Mouse (Mus musculus): ENCODE data around the gene Akap5. TPM values are rescaled to one million over a fixed set of nuclear protein-coding genes. Genes with fewer than 3 reads are reported as not detected.
A peak's percentile ranks its signal among the peaks of the same experiment; 100 is the strongest.

Akap5 gene
- polyA plus RNA-seq, 1 experiment from 2014 or later, result 24.2 TPM

DNA sequence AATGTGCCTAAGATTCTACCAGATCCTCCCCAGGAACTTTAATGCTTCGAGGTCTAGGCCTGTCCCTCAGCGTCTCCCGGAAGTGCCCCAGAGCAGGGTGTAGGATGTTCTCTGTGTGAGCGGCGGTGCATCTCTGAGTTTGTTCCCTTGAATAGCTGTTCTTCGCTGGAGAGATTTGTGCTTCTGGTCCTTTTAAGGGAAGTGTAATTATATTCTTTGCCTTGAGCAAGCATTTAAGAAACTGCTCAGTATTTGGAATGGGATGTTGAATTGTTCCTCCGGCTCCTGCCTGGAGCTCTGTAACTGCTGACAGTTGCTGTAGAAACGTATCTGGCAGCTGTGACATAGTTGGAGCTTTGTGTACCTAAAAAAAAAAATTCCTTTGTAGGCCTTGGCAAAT, 36.7 kb upstream of the Akap5 start:
- 84% methylated on average over 8 of the region's 8 CpGs for WGBS
- Histone ChIP-seq H3K9ac (no peak overlapping the region), H3K9me3 (ENCODE audit: low read depth, low read length) (no peaks in the 10 kb centered on the region), H3K27ac (ENCODE audit: low read depth) (no peak overlapping the region), H3K4me3 (ENCODE audit: low read depth, low read length) (no peak overlapping the region), H3K27me3 (ENCODE audit: insufficient read depth, low read length) (no peaks in the 10 kb centered on the region), H3K4me2 (no peak overlapping the region), H3K36me3 (ENCODE audit: insufficient read depth) (peaks cover 72% of the 10 kb centered on the region), H3K4me1 (ENCODE audit: insufficient read depth) (no peaks in the 10 kb centered on the region)
- DNase-seq (no peak), ATAC-seq (ENCODE audit: insufficient read depth) (no peak)
- no peak for TF ChIP-seq CTCF (IDR thresholded peaks at IDR 0.05; ENCODE audit: low read depth)

DNA sequence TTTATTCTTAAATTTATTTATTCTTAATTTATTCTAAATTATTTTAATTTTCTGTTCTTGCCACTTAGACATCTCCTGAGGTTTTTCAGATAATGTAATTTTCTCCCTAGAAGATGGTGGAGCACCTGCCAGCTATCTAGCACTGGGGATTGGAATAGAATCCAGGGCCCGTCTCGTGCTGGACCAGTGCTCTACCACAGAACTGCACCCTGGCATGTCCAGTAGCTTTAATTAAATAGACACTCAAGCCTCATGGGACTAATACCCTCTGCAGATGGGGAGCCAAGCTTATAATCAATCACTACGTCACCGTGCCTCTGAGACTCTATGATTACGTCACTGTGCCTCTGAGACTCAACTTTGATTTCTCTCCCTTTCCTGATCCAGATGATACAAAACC, 36.2 kb upstream of the Akap5 start:
- whole genome bisulfite sequencing, result 81% methylated on average over 5 of the region's 5 CpGs
- H3K27ac ChIP-seq (ENCODE audit: low read depth), result no peak overlapping the region
- no peak overlapping the region for H3K4me2 ChIP-seq
- peaks cover 70% of the 10 kb centered on the region for H3K36me3 ChIP-seq (ENCODE audit: insufficient read depth)
- H3K4me1 ChIP-seq (ENCODE audit: insufficient read depth), result no peaks in the 10 kb centered on the region
- no peak for TF ChIP-seq CTCF (IDR thresholded peaks at IDR 0.05; ENCODE audit: low read depth)
- H3K9ac ChIP-seq, result no peak overlapping the region
- no peak overlapping the region for H3K4me3 ChIP-seq (ENCODE audit: low read depth, low read length)
- no peak for ATAC-seq (ENCODE audit: insufficient read depth)
- no peak for DNase-seq
- H3K9me3 ChIP-seq (ENCODE audit: low read depth, low read length), result no peaks in the 10 kb centered on the region
- H3K27me3 ChIP-seq (ENCODE audit: insufficient read depth, low read length), result no peaks in the 10 kb centered on the region

GRCm38 (mm10) chr12:76289428-76289827, 35.3 kb upstream of the Akap5 start:
- DNase-seq, result no peak
- Histone ChIP-seq H3K36me3 (ENCODE audit: insufficient read depth) (peaks cover 72% of the 10 kb centered on the region), H3K27ac (ENCODE audit: low read depth) (no peak overlapping the region), H3K4me1 (ENCODE audit: insufficient read depth) (no peaks in the 10 kb centered on the region), H3K9ac (no peak overlapping the region), H3K4me3 (ENCODE audit: low read depth, low read length) (no peak overlapping the region), H3K4me2 (no peak overlapping the region), H3K9me3 (ENCODE audit: low read depth, low read length) (no peaks in the 10 kb centered on the region), H3K27me3 (ENCODE audit: insufficient read depth, low read length) (no peaks in the 10 kb centered on the region)
- ATAC-seq (ENCODE audit: insufficient read depth), result no peak
- TF ChIP-seq CTCF (IDR thresholded peaks at IDR 0.05; ENCODE audit: low read depth), result no peak
- WGBS, result 94% methylated on average over 12 of the region's 12 CpGs

GRCm38 (mm10) chr12:76290271-76290670, 34.4 kb upstream of the Akap5 start:
- peak; percentile 40 for TF ChIP-seq CTCF (IDR thresholded peaks at IDR 0.05; ENCODE audit: low read depth)
- DNase-seq (no peak), ATAC-seq (ENCODE audit: insufficient read depth) (no peak)
- H3K4me2 ChIP-seq, result no peak overlapping the region
- WGBS, result 89% methylated on average over 2 of the region's 2 CpGs
- H3K27me3 ChIP-seq (ENCODE audit: insufficient read depth, low read length), result no peaks in the 10 kb centered on the region
- H3K4me1 ChIP-seq (ENCODE audit: insufficient read depth), result no peaks in the 10 kb centered on the region
- no peak overlapping the region for H3K9ac ChIP-seq
- no peak overlapping the region for H3K27ac ChIP-seq (ENCODE audit: low read depth)
- no peak overlapping the region for H3K4me3 ChIP-seq (ENCODE audit: low read depth, low read length)
- H3K9me3 ChIP-seq (ENCODE audit: low read depth, low read length), result no peaks in the 10 kb centered on the region
- peaks cover 75% of the 10 kb centered on the region for H3K36me3 ChIP-seq (ENCODE audit: insufficient read depth)

GRCm38 (mm10) chr12:76293192-76293591, 31.5 kb upstream of the Akap5 start:
- Histone ChIP-seq H3K9ac (no peak overlapping the region), H3K27ac (ENCODE audit: low read depth) (no peak overlapping the region), H3K9me3 (ENCODE audit: low read depth, low read length) (no peaks in the 10 kb centered on the region), H3K4me1 (ENCODE audit: insufficient read depth) (no peaks in the 10 kb centered on the region), H3K4me2 (no peak overlapping the region), H3K27me3 (ENCODE audit: insufficient read depth, low read length) (no peaks in the 10 kb centered on the region), H3K4me3 (ENCODE audit: low read depth, low read length) (no peak overlapping the region), H3K36me3 (ENCODE audit: insufficient read depth) (peaks cover 86% of the 10 kb centered on the region)
- peak; percentile 82 for TF ChIP-seq CTCF (IDR thresholded peaks at IDR 0.05; ENCODE audit: low read depth)
- 45% methylated on average over 7 of the region's 7 CpGs for WGBS
- no peak for ATAC-seq (ENCODE audit: insufficient read depth)
- peak; percentile 85 for DNase-seq

DNA sequence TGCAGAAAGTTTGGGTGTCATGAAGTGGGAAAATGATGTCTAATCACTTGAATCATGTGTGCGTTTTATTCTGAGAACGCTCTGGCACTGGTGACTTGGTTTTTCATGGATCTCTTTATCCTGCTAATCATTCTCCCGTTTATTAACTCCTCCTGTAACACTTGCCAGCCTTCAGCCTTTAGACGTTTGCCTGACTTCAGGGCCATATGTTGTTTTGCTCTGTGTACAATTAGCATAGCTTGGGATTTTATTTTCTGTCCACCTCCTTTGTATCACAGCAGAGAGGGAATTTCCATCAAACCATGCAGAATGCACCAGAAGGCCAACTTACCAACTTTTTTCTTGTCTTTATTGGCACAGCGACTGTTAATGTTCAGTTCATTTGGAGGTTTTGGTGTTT, 26.9 kb upstream of the Akap5 start:
- 84% methylated on average over 5 of the region's 5 CpGs for WGBS
- no peak overlapping the region for H3K27ac ChIP-seq (ENCODE audit: low read depth)

GRCm38 (mm10) chr12:76299361-76299906, 25.3 kb upstream of the Akap5 start:
- peak; percentile 78 for ATAC-seq (ENCODE audit: insufficient read depth)
- peak; percentile 39 for DNase-seq
- Histone ChIP-seq H3K27ac (ENCODE audit: low read depth) (peak overlapping the region; percentile 72), H3K36me3 (ENCODE audit: insufficient read depth) (peaks cover 76% of the 10 kb centered on the region), H3K9ac (no peak overlapping the region), H3K9me3 (ENCODE audit: low read depth, low read length) (no peaks in the 10 kb centered on the region), H3K4me1 (ENCODE audit: insufficient read depth) (no peaks in the 10 kb centered on the region), H3K4me2 (no peak overlapping the region), H3K4me3 (ENCODE audit: low read depth, low read length) (no peak overlapping the region), H3K27me3 (ENCODE audit: insufficient read depth, low read length) (no peaks in the 10 kb centered on the region)
- WGBS, result 68% methylated on average over 9 of the region's 9 CpGs
- no peak for TF ChIP-seq CTCF (IDR thresholded peaks at IDR 0.05; ENCODE audit: low read depth)

More for the DNA sequence above, 26.9 kb upstream of the Akap5 start:
- Histone ChIP-seq H3K4me3 (ENCODE audit: low read depth, low read length) (no peak overlapping the region), H3K27me3 (ENCODE audit: insufficient read depth, low read length) (no peaks in the 10 kb centered on the region), H3K9ac (no peak overlapping the region), H3K36me3 (ENCODE audit: insufficient read depth) (peaks cover 76% of the 10 kb centered on the region), H3K9me3 (ENCODE audit: low read depth, low read length) (no peaks in the 10 kb centered on the region), H3K4me2 (no peak overlapping the region), H3K4me1 (ENCODE audit: insufficient read depth) (no peaks in the 10 kb centered on the region)
- ATAC-seq (ENCODE audit: insufficient read depth) (no peak), DNase-seq (no peak)
- TF ChIP-seq CTCF (IDR thresholded peaks at IDR 0.05; ENCODE audit: low read depth), result no peak

DNA sequence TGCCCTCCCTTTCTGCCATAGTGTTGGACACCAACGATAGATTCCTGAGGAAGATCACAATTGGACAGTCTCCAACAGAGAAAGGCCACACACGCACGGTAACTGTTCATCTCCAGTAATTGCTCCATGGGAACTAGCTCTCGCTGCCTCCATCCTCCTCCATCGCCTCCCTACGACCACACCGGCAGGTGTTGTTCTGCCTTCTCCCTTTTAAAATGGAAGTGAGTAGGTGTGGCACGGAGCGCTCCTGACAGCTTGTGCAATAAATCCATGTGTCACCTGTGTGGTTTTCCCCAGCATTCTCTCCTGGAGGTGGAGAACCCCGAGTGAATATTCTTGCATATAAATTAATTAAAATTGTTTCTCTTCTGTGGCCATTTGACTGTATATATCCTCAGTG, 24.3 kb upstream of the Akap5 start:
- ATAC-seq (ENCODE audit: insufficient read depth), result no peak
- no peaks in the 10 kb centered on the region for H3K27me3 ChIP-seq (ENCODE audit: insufficient read depth, low read length)
- no peak overlapping the region for H3K27ac ChIP-seq (ENCODE audit: low read depth)
- H3K36me3 ChIP-seq (ENCODE audit: insufficient read depth), result peaks cover 72% of the 10 kb centered on the region
- no peak overlapping the region for H3K4me3 ChIP-seq (ENCODE audit: low read depth, low read length)
- no peak overlapping the region for H3K9ac ChIP-seq
- TF ChIP-seq CTCF (IDR thresholded peaks at IDR 0.05; ENCODE audit: low read depth), result no peak
- WGBS, result 83% methylated on average over 10 of the region's 10 CpGs
- H3K9me3 ChIP-seq (ENCODE audit: low read depth, low read length), result no peaks in the 10 kb centered on the region
- H3K4me1 ChIP-seq (ENCODE audit: insufficient read depth), result no peaks in the 10 kb centered on the region
- H3K4me2 ChIP-seq, result no peak overlapping the region
- no peak for DNase-seq
